Mouse (Mus musculus): ENCODE data around the gene Bag5. TPM values are rescaled to one million over a fixed set of nuclear protein-coding genes. Genes with fewer than 3 reads are reported as not detected.
A peak's percentile ranks its signal among the peaks of the same experiment; 100 is the strongest.

Gene Bag5
- polyA plus RNA-seq, 1 experiment = 52.7 TPM

DNA sequence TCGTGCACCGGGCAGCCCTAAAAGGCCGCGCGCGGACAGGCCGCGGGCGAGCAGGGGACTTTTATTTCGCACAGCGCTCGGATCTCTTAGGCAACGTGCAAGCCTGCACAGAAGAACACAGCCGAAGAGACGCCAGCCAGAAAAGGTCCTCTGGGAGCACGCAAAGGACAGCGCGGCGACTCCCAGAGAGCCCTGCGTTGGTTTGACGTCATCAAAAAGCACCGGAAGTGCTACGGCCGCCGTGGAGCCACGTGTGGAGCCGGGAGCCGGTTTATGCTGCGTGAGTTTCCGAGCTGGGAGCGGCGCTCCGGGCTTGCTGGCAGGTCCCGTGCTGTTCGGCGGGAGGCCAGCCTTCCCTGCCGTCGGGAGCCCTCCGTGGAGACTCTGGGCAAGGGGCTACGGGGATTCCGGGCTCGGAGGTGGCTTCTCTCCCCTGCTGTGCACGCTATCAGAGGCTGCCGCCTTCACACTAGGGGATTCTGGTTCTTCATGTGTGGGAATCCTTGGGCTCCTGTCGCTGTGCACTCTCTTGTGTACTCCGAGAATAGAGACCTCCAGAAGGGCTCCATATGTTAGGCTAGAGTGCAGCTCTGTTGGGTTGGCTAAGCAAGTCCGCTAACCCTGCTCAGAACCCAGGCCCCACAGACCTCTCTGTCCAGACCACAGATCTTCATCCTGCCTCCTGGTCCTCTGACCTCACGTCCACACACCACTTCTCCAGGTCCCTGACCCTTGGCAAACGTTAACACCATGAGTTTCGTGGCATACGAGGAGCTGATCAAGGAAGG lies 35.0 kb downstream of the Bag5 start, which contains the start of gene Trmt61a:
Gene Trmt61a (plus strand): TSS at position 224 of the 788 bp plus-strand sequence.
- peak; percentile 92 for DNase-seq
- H3K27me3 ChIP-seq (ENCODE audit: control insufficient read depth, insufficient read depth, low read length) = no peaks in the 10 kb centered on the region
- peak within 1 kb of the TSS; percentile 94 for H3K27ac ChIP-seq (ENCODE audit: insufficient read depth, low read length)
- WGBS = 1% methylated on average over 51 of the region's 51 CpGs
- peak; percentile 90 for TF ChIP-seq POLR2A (IDR thresholded peaks at IDR 0.05; ENCODE audit: borderline replicate concordance, insufficient read depth, low read length)
- TF ChIP-seq CTCF (IDR thresholded peaks at IDR 0.05; ENCODE audit: borderline replicate concordance, insufficient read depth, low read depth, low read length) = no peak
- peak within 1 kb of the TSS; percentile 66 for H3K4me3 ChIP-seq (replicated peaks; ENCODE audit: insufficient read depth, low read depth, low read length)
- peaks cover 9% of the 10 kb centered on the region for H3K4me1 ChIP-seq (ENCODE audit: control insufficient read depth, insufficient read depth, low read length)

GRCm38 (mm10) chr12:111677421-111677820 lies 35.6 kb downstream of the Bag5 start:
- Histone ChIP-seq H3K4me3 (replicated peaks; ENCODE audit: insufficient read depth, low read depth, low read length) (peak overlapping the region; percentile 66), H3K27me3 (ENCODE audit: control insufficient read depth, insufficient read depth, low read length) (no peaks in the 10 kb centered on the region), H3K4me1 (ENCODE audit: control insufficient read depth, insufficient read depth, low read length) (peaks cover 11% of the 10 kb centered on the region), H3K27ac (ENCODE audit: insufficient read depth, low read length) (peak overlapping the region; percentile 94)
- TF ChIP-seq POLR2A (IDR thresholded peaks at IDR 0.05; ENCODE audit: borderline replicate concordance, insufficient read depth, low read length) (no peak), CTCF (IDR thresholded peaks at IDR 0.05; ENCODE audit: borderline replicate concordance, insufficient read depth, low read depth, low read length) (no peak)
- DNase-seq = peak in 1 of 2 experiments; percentile 53
- under 1% methylated on average over 5 of the region's 5 CpGs for WGBS

DNA sequence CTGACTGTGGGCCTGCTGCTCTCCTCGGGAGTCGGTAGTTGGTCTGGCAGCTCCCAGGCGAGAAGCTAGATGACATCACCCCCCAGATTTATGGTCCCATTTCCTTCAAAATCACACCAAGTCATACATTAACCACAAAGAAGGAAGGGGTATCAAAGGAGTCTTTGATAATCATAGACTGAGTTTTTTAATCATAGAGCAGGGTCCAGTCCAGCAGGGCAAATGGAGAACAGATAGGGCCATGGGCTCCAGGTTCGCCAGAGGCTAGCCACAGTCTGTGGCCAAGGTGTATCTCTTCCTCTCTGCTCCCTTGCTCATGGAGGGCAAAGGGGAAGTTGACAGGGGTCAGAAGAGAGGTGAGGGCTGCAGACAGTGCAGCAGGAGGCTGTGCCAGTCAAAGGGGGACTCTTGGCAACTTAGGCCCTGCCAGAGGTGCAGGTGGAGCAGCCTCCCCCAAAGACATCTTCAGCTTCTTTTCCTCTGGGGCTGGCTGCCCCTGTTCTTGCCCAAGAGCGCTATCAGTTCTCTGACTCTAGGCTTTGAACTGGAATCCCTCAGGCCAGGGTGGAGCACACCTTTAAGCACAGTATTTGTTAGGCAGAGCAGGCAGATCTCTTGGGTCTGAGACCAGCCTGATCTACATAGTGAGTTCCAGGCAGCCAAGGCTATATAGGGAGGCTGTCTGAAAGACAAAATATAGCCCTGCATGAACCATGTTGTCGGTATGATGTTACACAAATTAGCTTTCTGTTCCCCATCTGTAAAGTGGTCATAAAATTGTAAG lies 37.1 kb downstream of the Bag5 start:
- no peak overlapping the region for H3K4me3 ChIP-seq (replicated peaks; ENCODE audit: insufficient read depth, low read depth, low read length)
- H3K27me3 ChIP-seq (ENCODE audit: control insufficient read depth, insufficient read depth, low read length) = no peaks in the 10 kb centered on the region
- DNase-seq = no peak
- no peak overlapping the region for H3K27ac ChIP-seq (ENCODE audit: insufficient read depth, low read length)
- TF ChIP-seq CTCF (IDR thresholded peaks at IDR 0.05; ENCODE audit: borderline replicate concordance, insufficient read depth, low read depth, low read length) = no peak
- no peak for TF ChIP-seq POLR2A (IDR thresholded peaks at IDR 0.05; ENCODE audit: borderline replicate concordance, insufficient read depth, low read length)
- peaks cover 11% of the 10 kb centered on the region for H3K4me1 ChIP-seq (ENCODE audit: control insufficient read depth, insufficient read depth, low read length)
- WGBS = 91% methylated on average over 6 of the region's 6 CpGs

DNA sequence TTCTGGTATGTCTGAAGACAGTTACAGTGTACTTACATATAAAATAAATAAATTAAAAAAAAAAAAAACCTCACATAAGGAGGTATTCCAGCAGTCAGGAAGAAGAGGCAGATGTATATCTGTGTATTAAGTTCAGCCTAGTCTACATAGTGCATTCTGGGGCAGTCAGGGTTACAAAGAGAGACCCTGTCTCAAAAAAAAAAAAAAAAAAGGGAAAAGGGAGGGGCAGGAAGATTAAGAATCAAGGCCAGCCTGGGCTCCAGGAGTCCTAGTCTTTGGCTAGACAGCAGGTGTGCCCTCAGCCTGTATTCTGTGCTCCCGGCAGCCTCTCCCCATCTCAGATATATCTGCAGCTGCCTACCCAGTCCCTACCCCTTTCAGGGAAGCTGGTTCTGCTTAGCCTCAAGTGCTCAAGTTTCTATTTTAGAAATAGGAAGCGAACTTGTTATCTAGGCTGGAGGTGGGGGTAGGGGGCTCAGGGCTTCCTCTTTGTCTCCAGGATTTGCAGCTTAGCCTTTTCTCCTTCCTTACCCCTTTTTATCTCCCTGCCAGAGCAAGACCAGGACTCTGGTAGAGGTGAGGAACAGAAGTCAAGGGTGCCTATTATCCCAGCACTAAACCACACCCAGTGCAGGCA lies 38.1 kb downstream of the Bag5 start:
- H3K4me1 ChIP-seq (ENCODE audit: control insufficient read depth, insufficient read depth, low read length) = peaks cover 11% of the 10 kb centered on the region
- 85% methylated on average over 2 of the region's 2 CpGs for WGBS
- no peak for DNase-seq
- no peak for TF ChIP-seq POLR2A (IDR thresholded peaks at IDR 0.05; ENCODE audit: borderline replicate concordance, insufficient read depth, low read length)
- TF ChIP-seq CTCF (IDR thresholded peaks at IDR 0.05; ENCODE audit: borderline replicate concordance, insufficient read depth, low read depth, low read length) = no peak
- no peaks in the 10 kb centered on the region for H3K27me3 ChIP-seq (ENCODE audit: control insufficient read depth, insufficient read depth, low read length)
- H3K4me3 ChIP-seq (replicated peaks; ENCODE audit: insufficient read depth, low read depth, low read length) = no peak overlapping the region
- H3K27ac ChIP-seq (ENCODE audit: insufficient read depth, low read length) = no peak overlapping the region

- Histone ChIP-seq H3K4me1 (ENCODE audit: control insufficient read depth, insufficient read depth, low read length) (peaks cover 16% of the 10 kb centered on the region), H3K27me3 (ENCODE audit: control insufficient read depth, insufficient read depth, low read length) (no peaks in the 10 kb centered on the region), H3K27ac (ENCODE audit: insufficient read depth, low read length) (peak overlapping the region; percentile 81), H3K4me3 (replicated peaks; ENCODE audit: insufficient read depth, low read depth, low read length) (peak overlapping the region; percentile 86)
- DNase-seq = no peak
- TF ChIP-seq CTCF (IDR thresholded peaks at IDR 0.05; ENCODE audit: borderline replicate concordance, insufficient read depth, low read depth, low read length) = no peak
- WGBS = 4% methylated on average over 12 of the region's 12 CpGs
Observed at GRCm38 (mm10) chr12:111672581-111672980, 40.5 kb downstream of the Bag5 start.

DNA sequence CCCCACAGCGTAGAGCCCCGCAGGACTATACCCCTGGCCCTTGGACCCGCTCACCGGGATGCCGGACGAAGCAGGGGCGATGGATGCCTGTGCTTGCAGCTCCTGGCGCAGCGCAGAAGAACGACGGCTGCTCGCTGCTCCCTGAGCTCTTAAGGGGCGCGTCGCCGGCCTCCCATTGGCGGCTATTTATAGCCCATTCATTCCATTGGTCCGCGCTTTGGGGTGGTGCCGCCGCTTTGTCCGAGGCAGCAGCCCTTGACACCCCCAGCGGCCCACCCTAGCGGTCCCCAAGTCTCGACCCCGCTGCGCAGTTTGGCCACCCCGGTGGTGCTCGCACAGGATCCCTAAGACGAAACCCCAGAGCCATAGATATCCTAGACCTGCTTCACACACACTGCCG lies 40.9 kb downstream of the Bag5 start, which contains the start of gene Ckb:
Gene Ckb (minus strand): TSS at position 163 of the 400 bp plus-strand sequence.
- H3K27me3 ChIP-seq (ENCODE audit: control insufficient read depth, insufficient read depth, low read length) = no peaks in the 10 kb centered on the region
- H3K4me3 ChIP-seq (replicated peaks; ENCODE audit: insufficient read depth, low read depth, low read length) = peak within 1 kb of the TSS; percentile 86
- WGBS = under 1% methylated on average over 31 of the region's 31 CpGs
- DNase-seq = peak; percentile 96
- H3K4me1 ChIP-seq (ENCODE audit: control insufficient read depth, insufficient read depth, low read length) = peaks cover 13% of the 10 kb centered on the region
- TF ChIP-seq POLR2A (IDR thresholded peaks at IDR 0.05; ENCODE audit: borderline replicate concordance, insufficient read depth, low read length) = peak; percentile 99
- no peak for TF ChIP-seq CTCF (IDR thresholded peaks at IDR 0.05; ENCODE audit: borderline replicate concordance, insufficient read depth, low read depth, low read length)
- peak within 1 kb of the TSS; percentile 96 for H3K27ac ChIP-seq (ENCODE audit: insufficient read depth, low read length)

- WGBS = 1% methylated on average over 34 of the region's 34 CpGs
- H3K4me1 ChIP-seq (ENCODE audit: control insufficient read depth, insufficient read depth, low read length) = peaks cover 12% of the 10 kb centered on the region
- H3K27ac ChIP-seq (ENCODE audit: insufficient read depth, low read length) = peak overlapping the region; percentile 96
- peak overlapping the region; percentile 86 for H3K4me3 ChIP-seq (replicated peaks; ENCODE audit: insufficient read depth, low read depth, low read length)
- H3K27me3 ChIP-seq (ENCODE audit: control insufficient read depth, insufficient read depth, low read length) = no peaks in the 10 kb centered on the region
- TF ChIP-seq POLR2A (IDR thresholded peaks at IDR 0.05; ENCODE audit: borderline replicate concordance, insufficient read depth, low read length) (no peak), CTCF (IDR thresholded peaks at IDR 0.05; ENCODE audit: borderline replicate concordance, insufficient read depth, low read depth, low read length) (no peak)
- DNase-seq = peak; percentile 86 to 87
Observed at GRCm38 (mm10) chr12:111671431-111671902, 41.6 kb downstream of the Bag5 start.
